Mouse (Mus musculus) liver, embryonic 13.5 days (tissue): Measurements from ENCODE around the gene Wdr45. TPM values are rescaled to one million over a fixed set of nuclear protein-coding genes. Genes with fewer than 3 reads are reported as not detected.

Experiments used
- ATAC-seq: fragments of 200-750 bp; cut with Nextera tagmentation; 2 replicates; pipeline ENCODE4 v1.8.0; 2017; ENCODE audit warnings: low read depth, mild to moderate bottlenecking, moderate number of reproducible peaks, moderate library complexity
- DNase-seq: peaks from one replicate; pipeline ENCODE4 v3.0.0; 2022
- H3K27ac ChIP-seq: fragments of 300-500 bp; sonication (generic); 2 replicates; pipeline ENCODE4 v1.5.1; 2015; ENCODE audit warnings: moderate library complexity, mild to moderate bottlenecking, inconsistent platforms
- H3K27me3 ChIP-seq: fragments of 300-500 bp; sonication (generic); 2 replicates; pipeline ENCODE4 v1.6.1; 2015; ENCODE audit warnings: mild to moderate bottlenecking, inconsistent platforms
- H3K36me3 ChIP-seq: fragments of 300-500 bp; sonication (generic); 2 replicates; pipeline ENCODE4 v1.6.1; 2015; ENCODE audit warnings: mild to moderate bottlenecking, inconsistent platforms
- H3K4me1 ChIP-seq: fragments of 300-500 bp; sonication (generic); replicated peaks from 2 replicates; pipeline ENCODE4 v1.6.1; 2015; ENCODE audit warnings: inconsistent platforms
- H3K4me2 ChIP-seq: fragments of 300-500 bp; sonication (generic); 2 replicates; pipeline ENCODE4 v1.6.1; 2015; ENCODE audit warnings: inconsistent platforms, mild to moderate bottlenecking, moderate library complexity
- H3K4me3 ChIP-seq: fragments of 300-500 bp; sonication (generic); replicated peaks from 2 replicates; pipeline ENCODE4 v1.5.1; 2015; ENCODE audit warnings: mild to moderate bottlenecking, inconsistent platforms
- H3K9ac ChIP-seq: fragments of 300-500 bp; sonication (generic); 2 replicates; pipeline ENCODE4 v1.6.1; 2015; ENCODE audit warnings: mild to moderate bottlenecking, inconsistent platforms
- H3K9me3 ChIP-seq: fragments of 300-500 bp; sonication (generic); replicated peaks from 2 replicates; pipeline ENCODE4 v1.6.1; 2016; ENCODE audit warnings: inconsistent platforms
- WGBS: fragments of 180-500 bp; shearing (Covaris S2); methylation state at CpG from one replicate; pipeline ENCODE4 v1.1.7; 2015; ENCODE audit not compliant: insufficient replicate concordance; 5-methylcytosine and 5-hydroxymethylcytosine counted together
- polyA plus RNA-seq: library from polyadenylated mRNA; unstranded; fragments of >200 nt; fragmentation: Nextera tagmentation; extraction: Ambion mirVana; gene quantifications from 2 replicates; pipeline ENCODE4 v1.2.1, GENCODE M21; 2015

The Wdr45 gene
- polyA plus RNA-seq, 1 experiment from 2014 or later: 15.2 TPM

DNA sequence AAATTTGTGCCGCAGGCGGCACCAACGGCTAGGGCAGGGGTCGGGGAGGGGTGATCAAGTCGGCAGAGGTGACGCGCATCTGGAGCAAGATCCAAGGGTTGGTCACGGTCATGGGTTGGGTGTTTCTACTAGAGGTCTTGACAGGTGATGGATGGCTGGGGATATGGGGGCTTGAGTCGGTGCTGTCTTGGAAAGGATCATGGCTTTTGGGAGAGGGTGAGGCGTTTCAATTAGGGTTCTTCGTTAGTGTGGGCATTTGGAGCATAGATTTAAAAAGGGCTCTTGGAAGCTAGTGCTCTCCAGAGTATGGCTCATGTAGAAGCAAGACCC is 8.1 kb downstream of the Wdr45 start:
- H3K27ac ChIP-seq: peak overlapping the region; percentile 82
- peak overlapping the region; percentile 72 for H3K4me3 ChIP-seq
- no peaks in the 10 kb centered on the region for H3K9me3 ChIP-seq
- H3K9ac ChIP-seq: peak overlapping the region; percentile 74
- peaks cover 10% of the 10 kb centered on the region for H3K4me1 ChIP-seq
- 16% methylated on average over 11 of the region's 11 CpGs for WGBS
- ATAC-seq (no peak), DNase-seq (no peak)
- H3K4me2 ChIP-seq: peak overlapping the region; percentile 71
- no peaks in the 10 kb centered on the region for H3K27me3 ChIP-seq
- H3K36me3 ChIP-seq: peaks cover 29% of the 10 kb centered on the region

DNA sequence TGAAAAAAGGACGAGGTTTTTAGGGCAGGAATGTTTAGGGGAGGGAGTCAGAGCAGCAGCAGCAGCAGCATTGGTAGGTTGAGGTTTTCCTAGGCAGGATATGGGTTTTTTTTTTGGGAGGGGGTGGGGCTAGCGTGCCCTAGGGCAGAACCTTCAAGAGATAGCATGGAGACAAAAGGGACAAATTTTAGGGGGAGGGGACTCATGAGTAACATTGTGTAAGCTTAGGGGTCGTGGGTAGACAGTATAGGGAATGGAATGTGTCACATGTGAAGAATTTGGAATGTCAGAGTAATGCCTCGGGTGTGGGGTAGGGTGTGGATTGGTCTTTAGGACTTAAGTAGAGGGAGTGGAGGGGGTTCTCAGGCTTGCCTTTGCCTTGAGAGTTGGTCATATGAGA is 8.6 kb downstream of the Wdr45 start:
- peak overlapping the region; percentile 72 for H3K4me3 ChIP-seq
- H3K4me2 ChIP-seq: peak overlapping the region; percentile 71
- H3K4me1 ChIP-seq: peaks cover 14% of the 10 kb centered on the region
- no peaks in the 10 kb centered on the region for H3K27me3 ChIP-seq
- ATAC-seq (no peak), DNase-seq (no peak)
- peak overlapping the region; percentile 74 for H3K9ac ChIP-seq
- H3K36me3 ChIP-seq: peaks cover 32% of the 10 kb centered on the region
- H3K27ac ChIP-seq: peak overlapping the region; percentile 82
- 15% methylated on average over 4 of the region's 4 CpGs for WGBS
- no peaks in the 10 kb centered on the region for H3K9me3 ChIP-seq

DNA sequence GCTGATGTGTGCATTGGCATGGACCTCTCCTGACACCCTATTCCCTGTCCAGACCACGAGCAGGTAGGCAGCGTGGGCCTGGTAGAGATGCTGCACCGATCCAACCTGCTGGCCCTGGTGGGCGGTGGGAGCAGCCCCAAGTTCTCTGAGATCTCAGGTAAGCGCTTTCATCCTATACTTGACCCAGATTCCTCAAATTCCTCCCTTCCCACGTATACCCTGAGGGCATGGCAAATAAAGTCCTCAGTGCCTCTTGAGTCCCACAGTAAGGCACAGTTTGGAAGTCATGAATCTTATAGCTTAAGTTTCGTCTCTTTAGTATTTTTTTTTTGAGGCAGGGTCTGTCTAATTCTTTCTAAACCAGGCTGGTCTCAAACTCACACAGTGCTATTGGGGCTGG is 10.0 kb downstream of the Wdr45 start:
- no peak for DNase-seq
- H3K4me1 ChIP-seq: peaks cover 22% of the 10 kb centered on the region
- no peak overlapping the region for H3K4me2 ChIP-seq
- H3K36me3 ChIP-seq: peaks cover 32% of the 10 kb centered on the region
- H3K9ac ChIP-seq: no peak overlapping the region
- H3K4me3 ChIP-seq: no peak overlapping the region
- H3K27ac ChIP-seq: no peak overlapping the region
- WGBS: 70% methylated on average over 7 of the region's 7 CpGs
- H3K27me3 ChIP-seq: no peaks in the 10 kb centered on the region
- H3K9me3 ChIP-seq: no peaks in the 10 kb centered on the region
- no peak for ATAC-seq

DNA sequence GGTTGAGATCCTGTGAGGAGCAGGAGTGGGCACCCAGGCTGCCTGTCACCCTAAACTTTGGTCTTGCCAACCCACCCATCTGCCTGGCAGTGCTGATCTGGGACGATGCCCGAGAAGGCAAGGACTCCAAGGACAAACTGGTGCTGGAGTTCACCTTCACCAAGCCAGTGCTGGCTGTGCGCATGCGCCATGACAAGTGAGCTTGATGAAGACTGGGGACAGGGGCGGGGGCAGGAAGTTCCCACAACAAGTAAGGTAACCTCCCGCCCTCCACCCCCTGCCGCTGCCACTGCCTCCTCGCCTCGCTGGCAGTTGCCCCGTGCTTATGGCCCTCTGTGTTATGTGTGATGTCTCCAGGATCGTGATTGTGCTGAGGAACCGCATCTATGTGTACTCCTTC is 11.7 kb downstream of the Wdr45 start:
- H3K36me3 ChIP-seq: peaks cover 32% of the 10 kb centered on the region
- ATAC-seq (no peak), DNase-seq (no peak)
- no peak overlapping the region for H3K9ac ChIP-seq
- no peaks in the 10 kb centered on the region for H3K9me3 ChIP-seq
- no peak overlapping the region for H3K4me3 ChIP-seq
- H3K27me3 ChIP-seq: no peaks in the 10 kb centered on the region
- H3K4me1 ChIP-seq: peaks cover 22% of the 10 kb centered on the region
- no peak overlapping the region for H3K27ac ChIP-seq
- WGBS: 75% methylated on average over 12 of the region's 12 CpGs
- H3K4me2 ChIP-seq: no peak overlapping the region

DNA sequence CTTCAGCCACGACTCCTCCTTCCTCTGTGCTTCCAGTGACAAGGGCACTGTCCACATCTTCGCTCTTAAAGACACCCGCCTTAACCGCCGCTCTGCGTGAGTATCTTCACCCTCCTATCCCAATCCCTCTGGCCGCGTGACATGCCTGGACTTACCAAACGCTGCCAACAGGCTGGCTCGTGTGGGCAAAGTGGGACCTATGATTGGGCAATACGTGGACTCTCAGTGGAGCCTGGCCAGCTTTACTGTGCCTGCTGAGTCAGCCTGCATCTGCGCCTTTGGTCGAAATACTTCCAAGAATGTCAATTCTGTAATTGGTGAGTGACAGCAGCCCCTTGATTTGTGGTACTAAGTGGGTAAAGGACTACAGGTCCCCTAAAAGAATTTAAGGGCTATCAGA is 13.0 kb downstream of the Wdr45 start:
- Histone ChIP-seq H3K4me2 (no peak overlapping the region), H3K27ac (no peak overlapping the region), H3K9ac (no peak overlapping the region), H3K27me3 (no peaks in the 10 kb centered on the region), H3K36me3 (peaks cover 32% of the 10 kb centered on the region), H3K9me3 (no peaks in the 10 kb centered on the region), H3K4me3 (no peak overlapping the region), H3K4me1 (peaks cover 19% of the 10 kb centered on the region)
- 83% methylated on average over 13 of the region's 13 CpGs for WGBS
- DNase-seq: no peak
- no peak for ATAC-seq

DNA sequence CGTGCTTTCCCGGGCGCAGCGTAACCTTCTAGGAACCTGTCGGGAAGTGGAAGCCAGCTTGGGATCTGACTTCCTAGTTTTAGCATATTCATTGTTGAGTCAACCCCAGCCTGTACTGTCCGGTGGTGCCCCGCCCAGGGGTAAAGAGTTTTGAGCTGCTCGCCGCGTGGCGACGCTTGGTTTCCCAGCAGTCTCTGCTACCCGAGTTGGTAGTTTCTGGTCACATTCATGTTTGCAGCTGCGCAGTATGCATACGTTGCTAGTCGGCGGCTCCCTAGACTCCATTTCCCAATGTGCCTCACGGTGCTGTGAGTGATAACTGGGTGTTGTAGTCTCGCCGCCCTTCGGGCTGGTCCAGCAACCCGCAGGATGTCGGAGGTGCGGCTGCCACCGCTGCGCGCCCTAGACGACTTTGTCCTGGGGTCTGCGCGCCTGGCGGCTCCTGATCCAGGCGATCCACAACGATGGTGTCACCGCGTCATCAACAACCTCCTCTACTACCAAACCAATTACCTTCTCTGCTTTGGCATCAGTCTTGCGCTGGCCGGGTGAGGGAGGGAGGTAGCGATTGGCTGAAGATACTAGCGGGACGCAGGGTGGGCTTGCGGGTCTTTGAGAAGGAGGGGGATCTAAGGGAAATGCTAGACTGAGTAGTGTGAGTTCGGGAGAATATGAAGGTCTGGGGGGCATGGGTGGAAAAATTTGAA is 14.2 kb downstream of the Wdr45 start, which contains the start of gene Praf2:
Praf2 (plus strand) TSS at position 225 of the 707 bp plus-strand sequence.
- peak within 1 kb of the TSS; percentile 49 for H3K4me3 ChIP-seq
- H3K36me3 ChIP-seq: peaks cover 32% of the 10 kb centered on the region
- H3K4me1 ChIP-seq: peaks cover 13% of the 10 kb centered on the region
- 16% methylated on average over 42 of the region's 42 CpGs for WGBS
- H3K9me3 ChIP-seq: no peaks in the 10 kb centered on the region
- H3K27ac ChIP-seq: peak within 1 kb of the TSS; percentile 63
- no peaks in the 10 kb centered on the region for H3K27me3 ChIP-seq
- H3K9ac ChIP-seq: peak within 1 kb of the TSS; percentile 52; the same call in 1 of the 2 replicates
- H3K4me2 ChIP-seq: peak within 1 kb of the TSS; percentile 66
- DNase-seq (peak; percentile 74), ATAC-seq (peak; percentile 93)

DNA sequence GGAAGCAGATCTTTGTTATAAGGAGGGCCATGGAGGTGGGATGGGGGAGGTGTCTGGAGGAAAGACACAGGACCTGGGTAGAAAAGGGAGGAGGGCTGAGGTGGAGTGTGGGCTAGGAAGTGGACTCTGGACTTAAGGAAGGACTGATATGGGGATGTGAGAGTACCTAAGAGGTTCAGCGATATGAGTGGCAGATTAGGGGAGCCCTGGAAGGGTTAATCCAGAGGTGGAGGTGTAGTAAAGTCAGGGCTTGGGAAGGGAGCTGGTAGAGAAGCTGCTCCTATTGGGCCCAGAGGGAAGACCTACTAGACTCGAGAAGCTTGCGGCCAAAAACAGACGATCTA is 14.8 kb downstream of the Wdr45 start:
- DNase-seq (no peak), ATAC-seq (no peak)
- Histone ChIP-seq H3K9me3 (no peaks in the 10 kb centered on the region), H3K9ac (0 out of 2 replicates have a peak overlapping the region, but pooled peaks have one; percentile 31), H3K27ac (no peak overlapping the region), H3K4me2 (peak overlapping the region; percentile 66), H3K4me1 (peaks cover 17% of the 10 kb centered on the region), H3K4me3 (peak overlapping the region; percentile 49), H3K36me3 (peaks cover 30% of the 10 kb centered on the region), H3K27me3 (no peaks in the 10 kb centered on the region)
- 18% methylated on average over 4 of the region's 4 CpGs for WGBS

DNA sequence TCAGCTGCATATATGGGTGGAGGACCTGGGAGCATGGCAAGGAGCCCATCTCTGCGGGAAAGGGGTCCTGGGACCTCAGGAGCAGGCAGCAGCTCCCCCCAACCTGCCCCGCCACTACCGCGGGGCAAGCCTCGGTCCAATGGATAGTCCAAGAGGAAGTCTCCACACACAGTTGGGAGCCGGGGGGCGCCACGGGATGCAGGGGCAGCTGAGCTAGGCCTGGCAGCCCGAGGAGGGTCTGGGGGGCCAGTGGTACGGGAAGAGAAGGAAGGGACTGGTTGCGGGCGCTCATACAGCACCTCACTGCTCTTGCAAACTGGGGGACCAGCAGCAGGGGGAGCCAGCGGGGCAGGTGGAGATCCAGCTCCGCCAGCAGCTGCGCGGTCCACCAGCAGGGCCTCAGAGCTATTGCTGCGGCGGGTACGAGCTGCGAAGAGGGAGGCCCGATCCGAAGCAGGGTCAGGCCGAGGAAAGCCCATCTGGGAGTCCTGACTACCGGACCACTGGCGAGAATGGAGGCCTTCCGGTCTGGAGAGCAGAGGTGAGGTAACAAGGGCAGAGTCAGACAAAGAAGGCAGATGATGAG is 19.5 kb downstream of the Wdr45 start:
- WGBS: 23% methylated on average over 26 of the region's 26 CpGs
- DNase-seq (peak; percentile 72), ATAC-seq (peak; percentile 60; the same call in 1 of the 2 replicates)
- H3K9me3 ChIP-seq: no peaks in the 10 kb centered on the region
- H3K27ac ChIP-seq: no peak overlapping the region
- peak overlapping the region; percentile 29; the same call in 1 of the 2 replicates for H3K9ac ChIP-seq
- H3K4me1 ChIP-seq: peaks cover 12% of the 10 kb centered on the region
- H3K4me3 ChIP-seq: peak overlapping the region; percentile 25; the same call in 1 of the 2 replicates
- no peaks in the 10 kb centered on the region for H3K27me3 ChIP-seq
- H3K4me2 ChIP-seq: peak overlapping the region; percentile 47
- no peaks in the 10 kb centered on the region for H3K36me3 ChIP-seq

DNA sequence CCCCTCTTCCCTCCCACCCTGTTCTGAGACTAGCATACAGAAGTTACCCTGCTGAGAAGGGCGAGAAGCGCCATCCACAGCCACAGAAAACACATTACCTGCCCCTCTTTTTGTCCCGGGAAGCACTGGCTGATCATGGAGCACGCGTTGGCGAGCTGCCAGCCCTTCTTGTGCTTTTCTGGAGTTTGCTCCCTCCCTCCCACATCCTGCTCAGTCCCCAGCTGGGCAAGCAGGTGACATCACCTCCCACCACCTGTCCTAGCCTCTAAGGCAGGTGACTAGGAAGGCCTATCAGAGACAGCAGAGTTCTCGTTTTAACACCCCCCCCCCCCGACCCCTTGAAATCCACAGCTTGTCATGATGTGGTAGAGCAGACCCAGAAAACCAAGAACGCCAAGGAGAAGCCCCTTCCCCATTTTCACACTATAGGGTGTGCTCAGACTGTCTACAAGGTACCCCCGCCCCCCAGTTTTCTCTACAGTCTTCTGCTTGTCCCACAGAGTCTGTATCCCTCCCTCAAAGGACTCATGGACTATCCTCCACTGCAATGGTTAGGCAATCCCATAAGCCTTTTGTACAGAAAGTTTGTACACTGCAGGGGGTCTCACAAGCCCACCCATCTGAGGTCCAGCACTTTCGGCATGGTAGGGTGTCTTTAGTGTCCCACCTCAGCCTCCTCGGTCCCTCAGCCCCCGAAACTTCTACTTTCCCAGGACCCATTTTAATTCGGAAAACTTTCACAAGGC is 25.4 kb downstream of the Wdr45 start:
- Histone ChIP-seq H3K9me3 (no peaks in the 10 kb centered on the region), H3K4me1 (peaks cover 16% of the 10 kb centered on the region), H3K9ac (no peak overlapping the region), H3K4me2 (no peak overlapping the region), H3K36me3 (no peaks in the 10 kb centered on the region), H3K27ac (no peak overlapping the region), H3K4me3 (no peak overlapping the region), H3K27me3 (no peaks in the 10 kb centered on the region)
- ATAC-seq (0 out of 2 replicates have a peak, but pooled peaks have one; percentile 45), DNase-seq (no peak)
- 65% methylated on average over 14 of the region's 14 CpGs for WGBS

DNA sequence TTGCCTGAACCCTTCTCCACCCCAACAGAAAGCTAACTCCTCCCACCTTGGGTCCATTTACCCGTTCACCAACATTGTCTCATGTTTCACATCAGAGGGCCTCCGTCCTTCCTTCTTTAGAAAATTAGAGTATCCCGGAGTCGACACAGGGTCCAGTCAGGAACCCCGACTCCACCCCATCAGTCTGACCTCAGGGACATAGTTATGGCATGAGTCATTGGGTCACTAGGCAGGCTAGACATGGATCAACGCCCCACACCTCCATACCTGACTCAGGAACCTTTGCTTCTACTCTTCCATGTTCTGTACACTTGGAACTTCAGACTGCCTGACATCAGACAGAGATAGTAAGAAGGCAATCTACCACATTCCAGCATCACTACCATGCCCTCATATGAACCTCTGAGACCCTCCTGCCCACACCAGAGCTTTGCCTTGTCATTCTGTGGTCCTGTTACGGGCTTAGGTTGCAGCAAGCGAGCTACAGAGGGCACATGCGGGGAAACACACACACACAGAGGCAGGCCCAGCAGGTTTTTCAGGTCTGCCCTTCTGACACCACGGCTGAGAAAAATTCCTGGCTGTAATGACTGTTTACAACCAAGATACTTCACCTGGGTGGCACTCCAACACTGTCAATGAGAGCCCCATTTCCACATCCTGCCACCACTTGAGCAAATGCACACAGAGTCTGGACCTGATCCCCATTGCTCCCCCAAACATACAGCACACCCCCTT is 26.1 kb downstream of the Wdr45 start:
- peak overlapping the region; percentile 59 for H3K27ac ChIP-seq
- DNase-seq (no peak), ATAC-seq (peak; percentile 21; the same call in 1 of the 2 replicates)
- H3K4me3 ChIP-seq: no peak overlapping the region
- no peaks in the 10 kb centered on the region for H3K27me3 ChIP-seq
- WGBS: 57% methylated on average over 10 of the region's 10 CpGs
- H3K9me3 ChIP-seq: no peaks in the 10 kb centered on the region
- peak overlapping the region; percentile 4; the same call in 1 of the 2 replicates for H3K4me2 ChIP-seq
- no peaks in the 10 kb centered on the region for H3K36me3 ChIP-seq
- peak overlapping the region; percentile 9; the same call in 1 of the 2 replicates for H3K9ac ChIP-seq
- peaks cover 16% of the 10 kb centered on the region for H3K4me1 ChIP-seq

DNA sequence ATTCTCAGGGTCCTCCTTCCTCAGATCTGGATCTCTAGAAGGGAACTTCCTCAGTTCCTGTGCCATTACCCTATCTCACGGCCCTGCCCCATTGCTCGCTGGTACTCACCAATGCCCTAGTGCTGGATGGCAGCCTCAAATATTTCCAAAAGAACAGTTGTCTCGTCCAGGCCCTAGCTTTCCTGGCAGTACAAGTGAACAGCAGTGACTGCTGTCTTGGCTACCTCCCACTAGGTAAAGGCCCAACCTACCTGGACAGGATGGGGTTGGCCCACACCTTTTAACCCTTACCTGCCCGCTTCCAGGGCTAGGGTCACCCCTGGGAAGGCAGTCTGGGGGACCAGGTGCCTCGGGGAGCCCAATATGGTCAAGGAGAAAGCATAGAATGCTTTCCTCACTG is 27.0 kb downstream of the Wdr45 start:
- H3K4me1 ChIP-seq: peaks cover 16% of the 10 kb centered on the region
- H3K4me2 ChIP-seq: peak overlapping the region; percentile 14; the same call in 1 of the 2 replicates
- no peak overlapping the region for H3K4me3 ChIP-seq
- no peak for DNase-seq
- H3K36me3 ChIP-seq: no peaks in the 10 kb centered on the region
- no peak overlapping the region for H3K9ac ChIP-seq
- no peaks in the 10 kb centered on the region for H3K27me3 ChIP-seq
- WGBS: 42% methylated on average over 5 of the region's 5 CpGs
- no peaks in the 10 kb centered on the region for H3K9me3 ChIP-seq
- no peak; the same call in 1 of the 2 replicates for ATAC-seq
- H3K27ac ChIP-seq: 0 out of 2 replicates have a peak overlapping the region, but pooled peaks have one; percentile 59
